Mouse (Mus musculus) liver, adult (tissue): Measurements from ENCODE around the gene Rnf187.
A peak's percentile ranks its signal among the peaks of the same experiment; 100 is the strongest.

Experiments
- GATA4 ChIP-seq: IDR thresholded peaks from 2 replicates; pipeline ENCODE4 v1.6.1; 2014; ENCODE audit warnings: mild to moderate bottlenecking, low read length; ENCODE audit not compliant: insufficient replicate concordance

Rnf187 gene

GRCm38 (mm10) chr11:58938322-58939087, at the start of gene Rnf187:
Gene Rnf187, minus strand, starts transcription at chr11:58938916.
- peak; percentile 31; the same call in 1 of the 2 replicates for TF ChIP-seq GATA4

GRCm38 (mm10) chr11:58985299-58985917, 46.7 kb upstream of the Rnf187 start:
- TF ChIP-seq GATA4 = no peak

- TF ChIP-seq GATA4 = no peak
These were observed 45.9 kb upstream of the Rnf187 start for GRCm38 (mm10) chr11:58984657-58985056.

- TF ChIP-seq GATA4 = no peak
These were observed 45.1 kb upstream of the Rnf187 start for GRCm38 (mm10) chr11:58983691-58984341.

- no peak for TF ChIP-seq GATA4
These were observed 43.9 kb upstream of the Rnf187 start for GRCm38 (mm10) chr11:58982471-58983097.

- TF ChIP-seq GATA4 = no peak
These were observed 43.1 kb upstream of the Rnf187 start for GRCm38 (mm10) chr11:58981541-58982447.

- TF ChIP-seq GATA4 = no peak
These were observed 41.8 kb upstream of the Rnf187 start for GRCm38 (mm10) chr11:58980381-58980990.

- TF ChIP-seq GATA4 = no peak
These were observed 40.9 kb upstream of the Rnf187 start for GRCm38 (mm10) chr11:58979661-58980060.

GRCm38 (mm10) chr11:58979183-58979582, 40.5 kb upstream of the Rnf187 start:
- no peak for TF ChIP-seq GATA4

GRCm38 (mm10) chr11:58978706-58979030, 40.0 kb upstream of the Rnf187 start:
- no peak for TF ChIP-seq GATA4

- TF ChIP-seq GATA4 = no peak
These were observed 39.5 kb upstream of the Rnf187 start, which contains the start of gene Trim11 for GRCm38 (mm10) chr11:58978027-58978705. Gene Trim11, plus strand, starts transcription at chr11:58978093.

- no peak for TF ChIP-seq GATA4
These were observed 38.9 kb upstream of the Rnf187 start for GRCm38 (mm10) chr11:58977607-58978026.

GRCm38 (mm10) chr11:58977150-58977549, 38.4 kb upstream of the Rnf187 start:
- TF ChIP-seq GATA4 = no peak

GRCm38 (mm10) chr11:58974414-58974813, 35.7 kb upstream of the Rnf187 start:
- TF ChIP-seq GATA4 = no peak
